29 mouse cellular contexts compared by ENCODE assay signal in the genomic region with DNA sequence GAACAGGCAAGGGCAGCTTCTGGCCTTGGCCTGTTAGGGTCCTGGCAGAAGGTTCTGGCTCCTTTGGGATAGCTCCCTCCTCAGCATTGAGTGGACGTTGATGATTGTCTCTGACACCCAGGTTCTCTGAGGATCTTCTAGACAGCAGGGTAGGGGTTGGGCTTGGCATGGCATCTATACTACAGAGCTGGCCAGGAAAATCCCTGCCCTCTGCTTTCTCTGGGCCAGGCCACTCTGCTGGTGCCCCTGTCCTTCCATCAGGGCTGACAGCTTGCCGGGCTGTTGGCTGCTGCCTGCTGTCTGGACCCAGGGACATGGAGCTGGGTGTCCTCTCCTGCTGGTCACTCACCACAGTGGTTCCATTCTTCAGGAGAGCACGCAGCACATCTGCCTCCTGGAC. TPM values are rescaled to one million over a fixed set of nuclear protein-coding genes. Genes with fewer than 3 reads are reported as not detected.
DNase-seq lines count a peak whose midpoint lies in the region; ATAC-seq and TF ChIP-seq lines count a peak whose summit lies in the region.
"Had no signal": no experiment of that assay in that cellular context is flagged by ENCODE, and none has a peak within 500 bp of the region (broad histone marks: within the 10 kb centered on the region; RNA-seq: fewer than 3 reads in every experiment).

No protein-coding gene starts in this region.

- H3K4me1 ChIP-seq in forebrain, embryonic 11.5 days (replicated peaks; ENCODE audit: control insufficient read depth, insufficient read depth, low read length): no peaks in the 10 kb centered on the region
- H3K4me1 ChIP-seq in forebrain, embryonic 10.5 days: no peaks in the 10 kb centered on the region
- no peaks in the 10 kb centered on the region for H3K4me1 ChIP-seq in midbrain, postnatal 0 days (ENCODE audit: insufficient read depth, low read length)
- no peaks in the 10 kb centered on the region for H3K4me1 ChIP-seq in midbrain, embryonic 10.5 days
- H3K4me1 ChIP-seq in ES-E14 (ENCODE audit: control insufficient read depth in 2 of 2, insufficient read depth in 2 of 2, low read length in 2 of 2, poor library complexity in 1 of 2): peaks cover 14 to 43% of the 10 kb centered on the region in 2 experiments; a peak in 3 of 4 replicates
- H3K4me1 ChIP-seq: embryonic facial prominence, embryonic 10.5 days; embryonic facial prominence, embryonic 13.5 days; heart, embryonic 10.5 days; heart, embryonic 13.5 days; hindbrain, embryonic 15.5 days; intestine, embryonic 15.5 days had no signal

- WGBS in forebrain, embryonic 11.5 days: 95% methylated on average over 3 of the region's 3 CpGs
- WGBS in forebrain, embryonic 10.5 days: 95% methylated on average over 3 of the region's 3 CpGs
- WGBS in midbrain, postnatal 0 days: 95% methylated on average over 3 of the region's 3 CpGs
- WGBS in midbrain, embryonic 10.5 days: 88% methylated on average over 3 of the region's 3 CpGs

- no peak for TF ChIP-seq CTCF in midbrain, postnatal 0 days (IDR thresholded peaks at IDR 0.05)
- TF ChIP-seq CTCF in layer of hippocampus, adult 2 months (conservative IDR thresholded peaks at IDR 0.05): no peak

- H3K4me2 ChIP-seq in forebrain, embryonic 11.5 days (ENCODE audit: low read depth, low read length, severe bottlenecking): no peak overlapping the region
- no peak overlapping the region for H3K4me2 ChIP-seq in midbrain, postnatal 0 days (ENCODE audit: low read depth, low read length, poor library complexity, severe bottlenecking)
- H3K4me2 ChIP-seq: embryonic facial prominence, embryonic 13.5 days; heart, embryonic 13.5 days; hindbrain, embryonic 15.5 days; intestine, embryonic 15.5 days had no signal

- H3K9me3 ChIP-seq in forebrain, embryonic 11.5 days (ENCODE audit: control insufficient read depth, low read length): no peaks in the 10 kb centered on the region
- no peaks in the 10 kb centered on the region for H3K9me3 ChIP-seq in forebrain, embryonic 10.5 days
- H3K9me3 ChIP-seq in midbrain, postnatal 0 days (ENCODE audit: low read length): no peaks in the 10 kb centered on the region
- H3K9me3 ChIP-seq in midbrain, embryonic 10.5 days (replicated peaks): no peaks in the 10 kb centered on the region
- no peaks in the 10 kb centered on the region for H3K9me3 ChIP-seq in ES-E14 (ENCODE audit: control insufficient read depth, insufficient read depth, low read depth, low read length)
- H3K9me3 ChIP-seq: embryonic facial prominence, embryonic 10.5 days; embryonic facial prominence, embryonic 13.5 days; G1E; heart, embryonic 10.5 days; heart, embryonic 13.5 days; hindbrain, embryonic 15.5 days; intestine, embryonic 15.5 days had no signal

- peaks cover 3% of the 10 kb centered on the region; the same call in 1 of the 2 replicates for H3K36me3 ChIP-seq in forebrain, embryonic 11.5 days (ENCODE audit: control insufficient read depth, insufficient read depth, low read length)
- peaks cover 90% of the 10 kb centered on the region for H3K36me3 ChIP-seq in forebrain, embryonic 10.5 days (replicated peaks)
- peaks cover 9% of the 10 kb centered on the region; the same call in 1 of the 2 replicates for H3K36me3 ChIP-seq in midbrain, postnatal 0 days (ENCODE audit: insufficient read depth, low read length)
- peaks cover 88% of the 10 kb centered on the region for H3K36me3 ChIP-seq in midbrain, embryonic 10.5 days
- peaks cover 18% of the 10 kb centered on the region; the same call in 1 of the 2 replicates for H3K36me3 ChIP-seq in ES-E14 (ENCODE audit: control insufficient read depth, insufficient read depth, low read length, poor library complexity, severe bottlenecking)
- H3K36me3 ChIP-seq: hindbrain, embryonic 15.5 days; intestine, embryonic 15.5 days had no signal

- H3K4me3 ChIP-seq in forebrain, embryonic 11.5 days (ENCODE audit: low read depth, low read length): no peak overlapping the region
- no peak overlapping the region for H3K4me3 ChIP-seq in forebrain, embryonic 10.5 days
- H3K4me3 ChIP-seq in midbrain, postnatal 0 days (ENCODE audit: low read depth, low read length): no peak overlapping the region
- no peak overlapping the region for H3K4me3 ChIP-seq in midbrain, embryonic 10.5 days
- no peak overlapping the region for H3K4me3 ChIP-seq in ES-E14 (ENCODE audit: insufficient read depth in 1 of 2, low read depth in 1 of 2, low read length in 2 of 2, poor library complexity in 1 of 2, severe bottlenecking in 1 of 2)
- H3K4me3 ChIP-seq in layer of hippocampus, adult 2 months: no peak overlapping the region
- H3K4me3 ChIP-seq: embryonic facial prominence, embryonic 10.5 days; embryonic facial prominence, embryonic 13.5 days; erythroblast, embryonic 14.5 days; gastrocnemius, adult 2 months; heart, adult 2 months; heart, embryonic 10.5 days; heart, embryonic 13.5 days; hindbrain, embryonic 15.5 days; intestine, embryonic 15.5 days had no signal

- in situ Hi-C loops in ES-E14 (cut with MboI; ENCODE audit: low sequenced_read_pairs in 2 of 2, unreplicated experiment in 2 of 2): no loop called here

- no peak overlapping the region for H3K9ac ChIP-seq in forebrain, embryonic 11.5 days (ENCODE audit: low read length)
- H3K9ac ChIP-seq in midbrain, postnatal 0 days (replicated peaks; ENCODE audit: low read length, poor library complexity, severe bottlenecking): no peak overlapping the region
- H3K9ac ChIP-seq in ES-E14 (ENCODE audit: insufficient read depth, low read depth, low read length, poor library complexity, severe bottlenecking): no peak overlapping the region
- H3K9ac ChIP-seq: embryonic facial prominence, embryonic 13.5 days; forebrain, postnatal 0 days; heart, embryonic 13.5 days; hindbrain, embryonic 15.5 days; intestine, embryonic 15.5 days had no signal

- no peak for ATAC-seq in forebrain, embryonic 11.5 days (replicated peaks; ENCODE audit: low FRiP score)
- ATAC-seq in midbrain, postnatal 0 days (ENCODE audit: low FRiP score): no peak
- ATAC-seq: CD4-positive, CD25-positive, alpha-beta regulatory T cell, adult 4 months; forebrain, embryonic 14.5 days; forebrain, postnatal 0 days; intestine, embryonic 15.5 days; Patski had no signal

- DNase-seq in forebrain, embryonic 11.5 days (ENCODE audit: low spot score): peak; percentile 34
- no peak for DNase-seq in forebrain, embryonic 10.5 days (ENCODE audit: extremely low spot score, low spot score)
- peak; percentile 10 for DNase-seq in midbrain, postnatal 0 days (ENCODE audit: low spot score)
- DNase-seq in midbrain, embryonic 10.5 days (ENCODE audit: low spot score): no peak
- DNase-seq in ES-E14 (ENCODE audit: low read depth, low spot score): no peak
- DNase-seq in layer of hippocampus, adult 2 months (ENCODE audit: low spot score in 2 of 2): no peak
- DNase-seq: adrenal gland, postnatal 10 days; cerebellum, adult 11 months; cerebellum, adult 8-10 months; cerebellum, postnatal 36 days; embryo, embryonic 11 days; forebrain, postnatal 0 days; gastrocnemius, adult 2 months; gastrocnemius, postnatal 25 days; heart, adult 2 months; heart, postnatal 14 days; heart, postnatal 4 days; kidney, adult 11 months had no signal

- no peaks in the 10 kb centered on the region for H3K27me3 ChIP-seq in forebrain, embryonic 11.5 days (ENCODE audit: control insufficient read depth, insufficient read depth, low read length)
- no peaks in the 10 kb centered on the region for H3K27me3 ChIP-seq in forebrain, embryonic 10.5 days (ENCODE audit: poor library complexity, severe bottlenecking)
- H3K27me3 ChIP-seq in midbrain, postnatal 0 days (ENCODE audit: insufficient read depth, low read length): no peaks in the 10 kb centered on the region
- no peaks in the 10 kb centered on the region for H3K27me3 ChIP-seq in midbrain, embryonic 10.5 days (ENCODE audit: low read depth, poor library complexity, severe bottlenecking)
- H3K27me3 ChIP-seq: embryonic facial prominence, embryonic 13.5 days; heart, embryonic 13.5 days; hindbrain, embryonic 15.5 days; intestine, embryonic 15.5 days; Patski had no signal

- no peak overlapping the region for H3K27ac ChIP-seq in forebrain, embryonic 11.5 days (ENCODE audit: low read depth, low read length)
- no peak overlapping the region for H3K27ac ChIP-seq in forebrain, embryonic 10.5 days
- H3K27ac ChIP-seq in midbrain, postnatal 0 days (ENCODE audit: low read depth, low read length): no peak overlapping the region
- H3K27ac ChIP-seq in midbrain, embryonic 10.5 days (replicated peaks): no peak overlapping the region
- H3K27ac ChIP-seq in ES-E14 (ENCODE audit: insufficient read depth, low read depth, low read length, poor library complexity, severe bottlenecking): peak overlapping the region; percentile 29
- H3K27ac ChIP-seq in layer of hippocampus, adult 2 months: no peak overlapping the region
- H3K27ac ChIP-seq: embryonic facial prominence, embryonic 10.5 days; embryonic facial prominence, embryonic 13.5 days; gastrocnemius, adult 2 months; heart, adult 2 months; heart, embryonic 10.5 days; heart, embryonic 13.5 days; hindbrain, embryonic 15.5 days; intestine, embryonic 15.5 days had no signal

TF ChIP-seq in ES-E14, 5 proteins besides CTCF, POLR2A, EP300 and RAD21:
- TF ChIP-seq CHD2 (IDR thresholded peaks at IDR 0.05; ENCODE audit: low read depth, low read length): no peak
- no peak for TF ChIP-seq HCFC1 (IDR thresholded peaks at IDR 0.05; ENCODE audit: borderline replicate concordance, insufficient read depth, low read length)
- no peak for TF ChIP-seq ZNF384 (IDR thresholded peaks at IDR 0.05; ENCODE audit: low read depth, low read length)
- TF ChIP-seq MAFK (IDR thresholded peaks at IDR 0.05; ENCODE audit: insufficient read depth, low read depth, low read length): no peak
- no peak for TF ChIP-seq ZC3H11A (IDR thresholded peaks at IDR 0.05; ENCODE audit: borderline replicate concordance, low read depth, low read length)

RNA-seq across cellular contexts. Expression of a gene that starts 44.5 kb away (rescaled TPM):
- 80.7 and 84.0 TPM in 2 replicates for polyA plus RNA-seq in forebrain, embryonic 11.5 days (2014; fragmentation: Nextera tagmentation; extraction: Ambion mirVana)
- polyA plus RNA-seq in forebrain, embryonic 10.5 days (2016; fragmentation: Nextera tagmentation; extraction: Ambion mirVana): 83.7 and 86.6 TPM in 2 replicates
- total RNA-seq in midbrain, postnatal 0 days (2014; rRNA removed): 4.2 and 5.7 TPM in 2 replicates
- 7.1 and 7.8 TPM in 2 replicates for polyA plus RNA-seq in midbrain, postnatal 0 days (2015; fragmentation: Nextera tagmentation; extraction: Ambion mirVana)
- polyA plus RNA-seq in midbrain, embryonic 10.5 days (2016; fragmentation: Nextera tagmentation; extraction: Ambion mirVana): 78.8 and 81.0 TPM in 2 replicates
- total RNA-seq in ES-E14 (2012; rRNA removed): 40.1 and 45.6 TPM in 2 replicates
- total RNA-seq in layer of hippocampus, adult 2 months (2021): 1 to 10 TPM; 1.0 to 2.0 TPM

RNA-seq across cellular contexts. Expression of a gene that starts 45.1 kb away (rescaled TPM):
- 54.2 and 57.9 TPM in 2 replicates for polyA plus RNA-seq in forebrain, embryonic 11.5 days (2014; fragmentation: Nextera tagmentation; extraction: Ambion mirVana)
- 46.5 and 48.4 TPM in 2 replicates for polyA plus RNA-seq in forebrain, embryonic 10.5 days (2016; fragmentation: Nextera tagmentation; extraction: Ambion mirVana)
- 156 and 167 TPM in 2 replicates for total RNA-seq in midbrain, postnatal 0 days (2014; rRNA removed)
- 144 and 156 TPM in 2 replicates for polyA plus RNA-seq in midbrain, postnatal 0 days (2015; fragmentation: Nextera tagmentation; extraction: Ambion mirVana)
- 47.0 and 53.0 TPM in 2 replicates for polyA plus RNA-seq in midbrain, embryonic 10.5 days (2016; fragmentation: Nextera tagmentation; extraction: Ambion mirVana)
- 59.4 and 69.5 TPM in 2 replicates for total RNA-seq in ES-E14 (2012; rRNA removed)
- total RNA-seq in layer of hippocampus, adult 2 months (2021): 100 to 1,000 TPM; 314 to 317 TPM

Comparison
In these comparisons a context has a peak if more than half of its experiments do, and no peak if none do; other contexts are left out.
1. DNase-seq: peak in forebrain, embryonic 11.5 days (single experiment) and midbrain, postnatal 0 days (single experiment); none in forebrain, embryonic 10.5 days (single experiment), midbrain, embryonic 10.5 days (single experiment), ES-E14 (single experiment) and layer of hippocampus, adult 2 months (0 of 2).